Mouse (Mus musculus) liver, adult (tissue): ENCODE results near the gene Mrpl11.

Experiments used
- GATA4 ChIP-seq: IDR thresholded peaks from 2 replicates; pipeline ENCODE4 v1.6.1; 2014; ENCODE audit warnings: mild to moderate bottlenecking, low read length; ENCODE audit not compliant: insufficient replicate concordance

Mrpl11 gene

DNA sequence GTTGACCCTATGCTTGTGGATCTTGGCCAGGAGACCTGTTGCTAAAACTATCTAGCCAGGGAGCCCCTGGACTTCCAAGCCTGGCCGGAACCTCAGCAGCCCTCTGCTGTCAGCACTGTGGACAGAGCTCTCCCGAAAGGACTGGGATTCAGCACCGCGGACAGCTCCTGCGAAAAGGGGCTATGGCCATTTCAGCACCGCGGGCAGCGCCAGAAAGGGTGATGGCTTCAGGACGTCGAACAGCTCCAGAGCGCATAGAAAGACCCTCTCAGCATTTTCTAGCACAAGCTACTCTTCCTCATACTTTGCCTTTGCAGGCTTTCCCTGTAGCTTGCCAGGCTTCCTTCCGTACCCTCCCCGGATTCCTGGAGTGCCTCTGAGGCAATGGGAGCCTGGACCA is 27.1 kb downstream of the Mrpl11 start:
- TF ChIP-seq GATA4 = peak; percentile 56; the same call in 1 of the 2 replicates

GRCm38 (mm10) chr19:4989434-4990255 is 27.7 kb downstream of the Mrpl11 start:
- TF ChIP-seq GATA4 = no peak

DNA sequence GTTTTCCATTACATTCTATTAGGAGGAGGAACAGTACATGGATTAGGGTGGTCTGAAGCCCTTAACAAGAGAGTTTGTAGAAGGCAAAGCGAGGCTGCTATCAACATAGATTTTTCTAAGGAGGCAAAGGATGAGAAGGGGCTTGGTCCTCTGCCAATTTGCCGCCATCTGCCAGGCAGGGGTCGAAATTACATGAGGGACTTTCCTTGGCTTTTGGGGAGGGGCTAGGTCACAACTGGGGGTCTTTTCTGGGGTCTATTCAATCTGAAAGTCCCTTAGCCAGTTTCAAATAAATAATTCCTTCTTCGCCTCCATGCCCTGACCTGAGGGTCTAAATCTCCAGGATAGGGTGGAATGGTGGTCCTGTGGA is 28.3 kb downstream of the Mrpl11 start, which contains the start of gene Npas4:
Gene Npas4, minus strand, starts transcription at position 61 of the 370 bp plus-strand sequence.
- TF ChIP-seq GATA4 = no peak

- no peak for TF ChIP-seq GATA4
Observed at GRCm38 (mm10) chr19:4990716-4991115, 28.8 kb downstream of the Mrpl11 start.

DNA sequence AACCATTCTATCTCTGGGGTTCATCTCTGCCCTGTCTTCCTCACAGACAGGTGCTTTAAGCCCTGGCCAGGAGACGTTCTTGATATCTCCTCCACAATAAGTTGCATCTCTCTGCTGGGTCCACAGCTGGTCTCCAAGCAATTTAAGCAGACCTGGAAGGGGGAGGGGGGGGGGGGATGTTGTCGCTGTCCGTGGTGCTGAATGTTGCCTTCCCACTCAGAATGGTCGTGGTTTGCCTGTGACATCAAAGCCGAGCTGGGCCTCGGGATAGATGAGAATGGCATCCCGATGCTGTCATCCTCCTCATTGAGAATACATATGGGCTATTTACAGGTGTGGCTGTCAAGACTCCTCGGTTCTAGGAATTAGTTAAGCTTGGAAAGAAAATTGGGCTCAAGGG is 30.4 kb downstream of the Mrpl11 start:
- no peak for TF ChIP-seq GATA4

DNA sequence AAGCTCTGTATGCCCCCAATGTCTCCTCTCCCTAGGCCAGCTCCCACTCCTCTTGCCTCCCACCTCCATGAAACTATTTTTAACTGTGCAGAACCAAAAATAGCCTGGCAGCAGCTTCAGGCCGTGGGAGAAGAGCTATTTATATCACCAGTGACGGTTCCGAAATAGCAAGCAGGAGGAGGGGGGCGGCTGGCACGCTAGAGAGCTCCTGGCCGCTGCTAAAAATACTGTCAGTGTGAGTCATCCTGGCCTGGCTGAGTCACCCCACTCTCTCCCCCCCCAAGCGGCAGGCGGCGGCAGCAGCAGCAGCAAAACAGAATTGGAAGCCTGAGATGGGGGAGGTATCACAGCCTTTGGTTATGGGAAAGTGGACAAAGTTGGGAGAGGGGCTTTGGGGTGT is 31.0 kb downstream of the Mrpl11 start:
- TF ChIP-seq GATA4 = no peak

- no peak for TF ChIP-seq GATA4
Observed at GRCm38 (mm10) chr19:4994043-4994442, 32.1 kb downstream of the Mrpl11 start.

DNA sequence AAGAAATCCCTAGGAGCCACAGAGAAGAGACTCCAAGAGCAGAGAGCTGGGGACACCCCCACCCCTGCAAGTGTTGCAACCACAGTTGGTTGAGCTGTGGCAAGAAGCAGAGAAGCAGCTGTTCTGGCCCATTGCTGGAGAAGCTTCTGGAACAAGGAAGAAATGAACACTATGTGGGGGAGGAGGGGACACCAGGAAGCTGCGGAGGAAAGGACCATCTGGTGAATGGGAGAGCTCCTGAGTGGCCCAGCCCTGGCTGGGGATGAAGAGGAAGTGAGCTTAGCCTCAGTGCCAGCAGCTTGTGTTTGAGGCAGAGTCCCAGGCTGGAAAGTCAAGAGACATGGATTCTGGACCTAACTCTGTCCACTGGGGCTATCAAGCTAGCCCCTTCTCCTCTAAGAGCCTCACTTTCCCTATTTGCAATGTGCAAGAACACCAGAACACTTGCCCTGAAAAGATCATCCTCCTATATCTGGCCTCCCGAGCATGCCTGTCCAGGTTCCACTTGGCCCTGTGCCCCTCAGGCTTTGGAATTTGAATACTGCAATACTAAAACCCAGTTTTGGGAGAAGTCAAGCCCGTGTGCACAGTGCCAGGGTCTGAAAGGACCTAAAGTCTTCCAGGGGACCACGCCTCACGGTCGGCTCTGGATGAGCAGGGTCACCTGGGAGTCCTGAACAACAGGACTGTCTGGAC is 37.6 kb downstream of the Mrpl11 start:
- no peak for TF ChIP-seq GATA4

GRCm38 (mm10) chr19:5001666-5002406 is 39.9 kb downstream of the Mrpl11 start:
- TF ChIP-seq GATA4 = no peak

DNA sequence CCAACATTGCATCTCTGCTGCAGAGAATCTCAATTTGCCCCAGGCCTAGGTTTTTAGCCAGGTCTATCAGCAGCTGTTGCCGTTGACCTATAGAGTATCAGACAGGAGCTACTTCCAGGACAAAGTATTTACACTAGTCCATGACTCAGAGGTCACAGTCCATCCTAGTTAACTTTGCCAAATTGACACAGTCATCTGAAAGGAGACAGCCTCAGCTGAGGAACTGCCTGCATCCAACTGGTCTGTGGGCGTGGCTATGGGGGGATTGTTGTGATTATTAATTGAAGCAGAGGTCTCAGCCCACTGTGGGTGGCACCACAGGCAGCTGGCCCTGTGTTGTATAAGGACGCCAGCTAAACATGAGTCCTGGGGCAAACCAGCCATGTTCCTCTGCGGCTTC is 43.0 kb downstream of the Mrpl11 start:
- no peak for TF ChIP-seq GATA4

DNA sequence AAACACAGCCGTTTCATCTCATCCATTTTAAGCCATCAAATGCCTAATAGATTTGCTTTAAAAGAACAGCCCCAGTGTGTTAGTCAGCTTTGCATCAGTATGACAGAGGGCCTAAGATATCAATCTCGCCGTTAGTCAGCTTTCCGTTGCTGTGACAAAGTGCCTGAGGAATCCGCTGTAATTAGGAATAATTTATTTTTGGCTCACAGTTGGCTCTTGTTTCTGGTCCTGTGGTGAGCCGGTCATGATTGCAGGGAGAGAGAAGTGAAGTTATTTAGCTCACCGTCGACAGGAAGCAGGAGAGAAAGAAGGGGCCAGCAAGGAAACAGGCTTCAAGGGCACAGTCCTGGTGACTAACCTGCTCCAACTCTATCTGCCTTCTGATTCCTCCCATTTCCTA is 51.2 kb downstream of the Mrpl11 start:
- no peak for TF ChIP-seq GATA4

GRCm38 (mm10) chr19:5014961-5015398 is 53.0 kb downstream of the Mrpl11 start:
- TF ChIP-seq GATA4 = no peak

GRCm38 (mm10) chr19:5016221-5016742 is 54.3 kb downstream of the Mrpl11 start:
- no peak for TF ChIP-seq GATA4
